In the genomic region with DNA sequence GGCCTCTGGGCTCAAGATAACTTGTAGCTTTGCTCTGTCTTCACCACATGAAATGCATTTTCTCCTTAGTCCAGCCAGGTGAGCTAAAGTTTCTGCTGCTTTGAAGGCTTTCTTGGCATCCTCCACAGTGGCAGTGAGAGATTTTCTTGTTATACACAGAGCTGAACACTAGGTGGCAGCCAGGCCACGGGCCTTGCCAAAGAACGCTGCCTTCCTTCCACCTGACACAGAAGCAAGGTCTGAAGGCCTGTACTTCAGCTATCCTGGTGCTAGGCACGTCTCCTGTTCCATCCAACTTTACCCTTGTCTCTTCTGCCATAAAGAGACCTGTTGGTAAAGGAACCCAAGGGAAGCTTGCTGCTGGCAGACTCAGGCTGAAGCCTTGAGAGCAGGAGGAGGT, we compare ENCODE assay signal across 9 mouse cellular contexts. TPM values are rescaled to one million over a fixed set of nuclear protein-coding genes. Genes with fewer than 3 reads are reported as not detected.
A peak's percentile ranks its signal among the peaks of the same experiment; 100 is the strongest.
DNase-seq lines count a peak whose midpoint lies in the region; ATAC-seq lines count a peak whose summit lies in the region.
"Had no signal": no experiment of that assay in that cellular context is flagged by ENCODE, and none has a peak within 500 bp of the region (broad histone marks: within the 10 kb centered on the region; RNA-seq: fewer than 3 reads in every experiment).

No protein-coding gene starts in this region.

- H3K9me3 ChIP-seq in liver, embryonic 12.5 days (replicated peaks) = no peaks in the 10 kb centered on the region
- no peaks in the 10 kb centered on the region for H3K9me3 ChIP-seq in forebrain, embryonic 13.5 days (replicated peaks)
- no peaks in the 10 kb centered on the region for H3K9me3 ChIP-seq in intestine, embryonic 16.5 days (ENCODE audit: control insufficient read depth, low read length)
- no peaks in the 10 kb centered on the region for H3K9me3 ChIP-seq in neural tube, embryonic 11.5 days (ENCODE audit: control insufficient read depth, low read length)

- H3K9ac ChIP-seq in liver, embryonic 12.5 days = no peak overlapping the region
- no peak overlapping the region for H3K9ac ChIP-seq in forebrain, embryonic 13.5 days
- H3K9ac ChIP-seq in intestine, embryonic 16.5 days (ENCODE audit: low read depth, low read length) = no peak overlapping the region
- no peak overlapping the region for H3K9ac ChIP-seq in neural tube, embryonic 11.5 days (ENCODE audit: low read length)

- no peak overlapping the region for H3K27ac ChIP-seq in liver, embryonic 12.5 days
- H3K27ac ChIP-seq in forebrain, embryonic 13.5 days = no peak overlapping the region
- no peak overlapping the region for H3K27ac ChIP-seq in intestine, embryonic 16.5 days (ENCODE audit: low read length)
- no peak overlapping the region for H3K27ac ChIP-seq in neural tube, embryonic 11.5 days (ENCODE audit: low read depth, low read length)

- H3K4me2 ChIP-seq in liver, embryonic 12.5 days = no peak overlapping the region
- H3K4me2 ChIP-seq in forebrain, embryonic 13.5 days = no peak overlapping the region
- H3K4me2 ChIP-seq in intestine, embryonic 16.5 days (ENCODE audit: low read depth, low read length) = no peak overlapping the region
- H3K4me2 ChIP-seq in neural tube, embryonic 11.5 days (ENCODE audit: low read depth) = no peak overlapping the region

- DNase-seq in liver = peak; percentile 16
- peak; percentile 37 to 38 for DNase-seq in left cerebral cortex, postnatal 36 days (ENCODE audit: low spot score in 2 of 2)
- peak; percentile 44 for DNase-seq in neural tube, embryonic 11.5 days (ENCODE audit: low spot score)
- peak; percentile 39 for DNase-seq in thymus, postnatal 4 days

- H3K27me3 ChIP-seq in liver, embryonic 12.5 days (replicated peaks) = no peaks in the 10 kb centered on the region
- H3K27me3 ChIP-seq in forebrain, embryonic 13.5 days = no peaks in the 10 kb centered on the region
- no peaks in the 10 kb centered on the region for H3K27me3 ChIP-seq in intestine, embryonic 16.5 days (replicated peaks; ENCODE audit: control insufficient read depth, insufficient read depth, low read length)
- no peaks in the 10 kb centered on the region for H3K27me3 ChIP-seq in neural tube, embryonic 11.5 days (ENCODE audit: control insufficient read depth, insufficient read depth, low read length)

- no peaks in the 10 kb centered on the region for H3K36me3 ChIP-seq in liver, embryonic 12.5 days
- H3K36me3 ChIP-seq in forebrain, embryonic 13.5 days (ENCODE audit: poor library complexity, severe bottlenecking) = no peaks in the 10 kb centered on the region
- H3K36me3 ChIP-seq in intestine, embryonic 16.5 days (ENCODE audit: control insufficient read depth, insufficient read depth, low read length) = no peaks in the 10 kb centered on the region
- H3K36me3 ChIP-seq in neural tube, embryonic 11.5 days (ENCODE audit: control insufficient read depth, insufficient read depth, low read length) = no peaks in the 10 kb centered on the region

- no peak for ATAC-seq in liver, embryonic 12.5 days
- peak; percentile 58 for ATAC-seq in cerebellum, adult (ENCODE audit: insufficient number of reproducible peaks, low FRiP score, low TSS enrichment)
- ATAC-seq in forebrain, embryonic 13.5 days = peak; percentile 85
- ATAC-seq in intestine, embryonic 16.5 days = 0 out of 2 replicates have a peak, but pooled peaks have one; percentile 50
- no peak for ATAC-seq in neural tube, embryonic 11.5 days (ENCODE audit: insufficient read depth, low FRiP score, low TSS enrichment)

- intact Hi-C loops in left cerebral cortex, postnatal 36 days (cut with DNase I) = loop anchor here (5.0 kb wide), 3 partner anchors 167 to 277 kb away; no protein-coding TSS in a partner anchor

- 14% methylated on average over 3 of the region's 3 CpGs for WGBS in liver, embryonic 12.5 days (ENCODE audit: insufficient replicate concordance)
- 5% methylated on average over 3 of the region's 3 CpGs for WGBS in forebrain, embryonic 13.5 days
- 11% methylated on average over 3 of the region's 3 CpGs for WGBS in intestine, embryonic 16.5 days
- 9% methylated on average over 3 of the region's 3 CpGs for WGBS in neural tube, embryonic 11.5 days

- H3K4me3 ChIP-seq in liver, embryonic 12.5 days = no peak overlapping the region
- no peak overlapping the region for H3K4me3 ChIP-seq in forebrain, embryonic 13.5 days
- H3K4me3 ChIP-seq in intestine, embryonic 16.5 days (ENCODE audit: low read length) = no peak overlapping the region
- no peak overlapping the region for H3K4me3 ChIP-seq in neural tube, embryonic 11.5 days (ENCODE audit: low read depth, low read length)
- H3K4me3 ChIP-seq: myocyte had no signal

- no peaks in the 10 kb centered on the region for H3K4me1 ChIP-seq in liver, embryonic 12.5 days
- no peaks in the 10 kb centered on the region for H3K4me1 ChIP-seq in forebrain, embryonic 13.5 days
- no peaks in the 10 kb centered on the region for H3K4me1 ChIP-seq in intestine, embryonic 16.5 days (ENCODE audit: control insufficient read depth, insufficient read depth, low read length)
- H3K4me1 ChIP-seq in neural tube, embryonic 11.5 days (ENCODE audit: control insufficient read depth, insufficient read depth, low read length) = no peaks in the 10 kb centered on the region

RNA-seq across cellular contexts. Expression of a gene that starts 14.1 kb away (rescaled TPM):
- not detected in 2 replicates for polyA plus RNA-seq in liver, embryonic 12.5 days (2016; fragmentation: Nextera tagmentation; extraction: Ambion mirVana)
- polyA plus RNA-seq in forebrain, embryonic 13.5 days (2015; fragmentation: Nextera tagmentation; extraction: Ambion mirVana) = not detected in 2 replicates
- not detected in 2 replicates for polyA plus RNA-seq in intestine, embryonic 16.5 days (2015; fragmentation: Nextera tagmentation; extraction: Ambion mirVana)
- total RNA-seq in left cerebral cortex, postnatal 36 days (2021) = not detected
- polyA plus RNA-seq in neural tube, embryonic 11.5 days (2014; fragmentation: Nextera tagmentation; extraction: Ambion mirVana) = not detected in 2 replicates
- polyA plus RNA-seq: myocyte had no signal

Comparison
In these comparisons a context has a peak if more than half of its experiments do, and no peak if none do; other contexts are left out.
1. ATAC-seq: peak in cerebellum, adult (single experiment), forebrain, embryonic 13.5 days (single experiment) and intestine, embryonic 16.5 days (single experiment); none in liver, embryonic 12.5 days (single experiment) and neural tube, embryonic 11.5 days (single experiment).
2. Peak in every context shown above with its lines, with median percentiles within 50 percentile points of each other: DNase-seq.